Mouse (Mus musculus): Measurements from ENCODE around the gene Phf10.
"Not testable (repeated sequence)": the region's sequence is repeated elsewhere in the genome, so short reads cannot be mapped to it uniquely, and the experiment has no call there.

Gene Phf10

DNA sequence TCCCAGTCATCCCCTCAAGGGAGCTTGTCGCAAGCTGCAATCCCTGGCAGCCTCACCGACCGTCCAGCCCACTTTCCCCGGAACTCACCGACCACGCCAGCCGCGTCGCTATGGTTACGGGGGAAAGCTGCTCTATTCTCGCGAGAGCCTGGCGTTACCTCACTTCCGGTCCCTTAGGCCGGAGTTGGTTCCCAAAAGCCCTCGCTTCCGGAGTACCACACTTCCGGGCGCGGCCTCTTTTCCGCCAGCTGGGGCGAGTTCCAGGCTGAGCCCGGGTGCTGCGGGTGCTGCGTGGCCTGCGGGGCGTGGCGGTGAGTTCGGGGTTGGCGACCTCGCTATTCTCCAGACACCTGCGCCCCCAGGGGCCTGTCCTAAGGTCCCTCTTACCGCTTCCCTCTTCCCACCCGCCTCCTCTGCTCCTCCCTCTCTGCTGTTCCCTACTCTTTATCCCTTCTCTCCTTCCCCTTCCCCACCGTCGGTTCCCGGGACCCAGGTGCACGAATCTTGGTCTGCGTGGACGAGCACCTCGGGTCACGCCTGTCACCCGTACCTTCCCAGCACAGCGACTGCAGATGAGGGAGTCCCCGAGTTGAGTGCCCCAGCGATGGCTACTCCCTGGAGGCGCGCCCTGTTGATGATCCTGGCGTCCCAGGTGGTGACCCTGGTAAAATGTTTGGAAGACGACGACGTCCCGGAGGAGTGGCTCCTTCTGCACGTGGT, 17.9 kb downstream of the Phf10 start, which contains the start of the genes Wdr27 and 1600012H06Rik:
Gene Wdr27, minus strand, starts transcription at position 150 of the 720 bp plus-strand sequence.
Gene 1600012H06Rik, plus strand, starts transcription at position 176 of the 720 bp plus-strand sequence.
- peak; percentile 99 for DNase-seq (ENCODE audit: low read depth, low spot score)

GRCm38 (mm10) chr17:14942181-14942580, 18.9 kb downstream of the Phf10 start:
- DNase-seq (ENCODE audit: low read depth, low spot score): not testable (repeated sequence)

DNA sequence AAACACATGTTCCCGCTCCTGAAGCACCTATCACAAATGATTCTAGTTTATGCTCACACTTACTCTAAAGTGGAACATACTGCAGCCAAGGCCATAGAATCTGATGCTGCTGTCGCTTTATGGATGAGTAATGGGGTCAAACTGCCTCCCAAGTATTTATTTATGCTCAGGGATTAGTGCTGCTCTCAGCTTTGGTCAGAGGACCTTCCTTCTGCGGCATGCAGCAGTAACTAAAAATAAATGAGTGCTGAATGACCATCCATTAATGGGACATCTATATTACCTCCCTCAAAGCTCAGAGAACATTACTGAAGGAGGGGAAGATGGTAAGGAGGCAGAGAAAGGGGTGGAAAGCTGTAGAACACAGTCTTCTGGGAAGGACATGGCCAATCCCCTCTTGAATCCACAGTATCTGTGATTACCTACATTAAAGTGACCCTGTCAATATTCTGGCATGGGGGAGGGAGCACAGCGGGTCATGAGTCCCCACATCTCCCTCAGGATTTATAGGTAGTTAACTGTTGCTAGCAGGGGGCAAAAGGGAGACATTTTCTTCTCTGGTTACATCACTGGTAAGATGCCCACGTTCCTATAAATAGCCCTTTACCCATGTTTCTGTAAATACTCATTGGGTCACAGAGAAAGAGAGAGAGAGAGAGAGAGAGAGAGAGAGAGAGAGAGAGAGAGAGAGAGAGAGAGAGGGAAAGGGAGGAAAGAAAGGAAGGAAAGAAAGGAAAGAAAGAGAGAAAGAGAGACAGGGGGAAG, 25.1 kb downstream of the Phf10 start:
- DNase-seq (ENCODE audit: low read depth, low spot score): no peak

GRCm38 (mm10) chr17:14935280-14935679, 25.8 kb downstream of the Phf10 start:
- not testable (repeated sequence) for DNase-seq (ENCODE audit: low read depth, low spot score)

GRCm38 (mm10) chr17:14931469-14931868, 29.6 kb downstream of the Phf10 start:
- no peak for DNase-seq (ENCODE audit: low read depth, low spot score)

GRCm38 (mm10) chr17:14930697-14931096, 30.4 kb downstream of the Phf10 start:
- DNase-seq (ENCODE audit: low read depth, low spot score): no peak

- no peak for DNase-seq (ENCODE audit: low read depth, low spot score)
Measured at GRCm38 (mm10) chr17:14928631-14929030, 32.4 kb downstream of the Phf10 start.

GRCm38 (mm10) chr17:14927644-14928218, 33.3 kb downstream of the Phf10 start:
- no peak for DNase-seq (ENCODE audit: low read depth, low spot score)

GRCm38 (mm10) chr17:14921582-14921981, 39.5 kb downstream of the Phf10 start:
- DNase-seq (ENCODE audit: low read depth, low spot score): no peak

DNA sequence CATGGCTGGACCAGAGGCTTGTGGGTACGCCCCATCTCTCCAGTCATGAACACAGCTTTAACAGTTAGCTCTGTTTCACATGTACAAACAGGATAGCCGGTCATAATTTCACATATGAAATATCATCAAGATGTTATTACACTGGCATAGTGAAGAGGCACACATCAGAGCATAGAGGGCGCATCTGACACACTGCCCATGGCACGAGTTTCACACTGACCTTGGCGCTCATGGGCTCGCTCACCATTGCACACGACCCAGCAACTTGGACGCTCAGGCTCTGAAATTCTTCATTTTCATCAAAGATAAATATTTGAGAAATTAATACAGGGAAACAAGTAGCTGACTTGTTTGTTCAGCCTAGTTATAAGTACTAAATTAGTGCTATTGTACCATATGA, 43.2 kb downstream of the Phf10 start:
- DNase-seq (ENCODE audit: low read depth, low spot score): no peak

DNA sequence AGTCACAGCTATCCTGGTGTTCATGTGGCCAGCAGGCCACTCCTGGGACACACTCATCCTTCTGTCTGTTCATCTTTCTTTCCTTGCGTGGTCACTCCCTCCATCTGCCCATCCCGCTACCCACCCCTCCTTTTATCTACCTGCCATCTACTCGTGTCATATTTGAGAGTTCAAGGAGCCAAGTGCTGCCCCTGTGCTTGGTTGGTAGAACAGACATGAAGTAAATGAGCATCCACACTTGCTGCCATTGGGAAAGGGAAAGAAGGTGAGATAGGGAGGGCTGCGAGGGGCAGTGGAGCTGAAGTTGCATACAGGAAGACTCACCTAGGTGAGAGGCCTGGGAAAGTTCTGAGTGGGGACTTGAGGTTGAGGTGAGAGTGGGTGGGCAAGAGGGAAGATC, 46.7 kb downstream of the Phf10 start:
- no peak for DNase-seq (ENCODE audit: low read depth, low spot score)

DNA sequence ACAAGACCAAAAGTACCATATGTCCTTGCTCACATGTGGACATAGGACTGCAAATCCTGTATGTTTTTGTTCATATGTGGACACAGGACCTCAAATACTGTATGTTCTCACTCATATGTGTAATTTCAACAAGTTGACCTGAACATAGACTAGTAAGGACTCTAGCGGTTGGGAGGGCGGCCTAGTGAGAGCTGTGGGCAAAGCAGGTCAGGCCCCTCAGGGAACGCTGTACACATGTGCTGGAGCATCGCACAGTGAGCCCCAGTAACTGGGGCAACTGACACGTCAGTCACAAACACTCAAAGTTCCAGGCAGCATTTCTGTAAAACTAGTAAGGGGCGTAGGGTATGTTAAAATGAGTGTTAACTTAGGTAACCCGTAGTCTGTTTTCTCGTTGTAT, 48.1 kb downstream of the Phf10 start:
- DNase-seq (ENCODE audit: low read depth, low spot score): no peak

DNA sequence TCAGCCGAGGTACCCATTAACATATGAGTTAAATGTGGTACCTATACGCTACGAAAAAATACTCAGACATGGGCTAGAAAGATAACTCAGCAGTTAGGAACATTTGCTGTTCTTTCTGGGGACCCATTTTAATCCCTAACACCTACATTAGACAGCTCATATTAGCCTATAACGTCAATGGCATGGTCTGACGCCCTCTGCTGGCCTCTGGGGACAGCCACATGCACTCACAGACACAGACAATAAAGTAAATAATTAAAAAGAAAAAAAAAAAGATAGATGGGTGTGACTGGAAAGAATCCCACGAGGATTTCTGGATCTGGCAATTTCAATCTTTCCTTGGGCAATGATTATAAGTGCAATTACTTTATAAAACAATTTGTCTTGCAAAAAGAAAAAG, 48.7 kb downstream of the Phf10 start:
- no peak for DNase-seq (ENCODE audit: low read depth, low spot score)

GRCm38 (mm10) chr17:14910771-14911170, 50.3 kb downstream of the Phf10 start:
- DNase-seq (ENCODE audit: low read depth, low spot score): no peak

- DNase-seq (ENCODE audit: low read depth, low spot score): no peak
Measured at GRCm38 (mm10) chr17:14909331-14909730, 51.7 kb downstream of the Phf10 start.

DNA sequence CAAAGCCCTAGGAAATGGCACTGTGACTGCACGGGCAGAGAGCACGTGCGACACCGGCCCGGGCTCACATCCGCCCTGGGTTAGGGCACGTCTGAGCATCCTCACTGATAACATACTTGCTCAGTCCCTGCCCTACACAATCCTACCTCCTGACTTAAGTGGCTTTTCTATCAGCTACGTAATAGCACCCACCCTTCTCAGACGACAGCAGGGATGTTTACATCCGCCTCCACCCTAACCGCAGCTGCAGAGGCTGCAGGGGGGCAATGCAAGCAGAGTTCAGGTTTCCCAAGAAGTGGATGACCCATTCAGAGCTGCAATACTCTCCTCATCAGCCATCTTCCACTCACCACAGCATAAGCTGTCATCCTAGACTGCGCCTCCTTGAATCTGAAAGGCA, 53.9 kb downstream of the Phf10 start:
- DNase-seq (ENCODE audit: low read depth, low spot score): no peak

DNA sequence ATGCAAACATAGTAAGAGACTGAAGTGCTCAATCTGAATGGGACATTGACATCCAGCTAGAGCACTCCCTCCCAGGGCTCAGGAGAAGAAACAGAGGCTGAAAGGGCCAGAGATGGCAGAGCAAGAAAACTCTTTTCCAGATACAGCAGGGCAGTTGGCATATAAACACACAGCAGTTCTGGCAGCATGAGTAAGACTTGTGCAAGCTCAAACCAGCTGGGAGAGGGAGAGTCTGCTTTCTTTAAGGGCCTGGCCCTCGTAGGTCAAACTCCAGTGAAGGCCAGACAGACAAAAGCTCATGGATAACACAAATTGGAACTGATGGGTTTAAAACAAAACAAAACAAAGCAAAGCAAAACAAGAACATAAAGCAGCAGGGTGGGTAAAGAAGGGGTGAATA, 54.5 kb downstream of the Phf10 start:
- no peak for DNase-seq (ENCODE audit: low read depth, low spot score)

DNA sequence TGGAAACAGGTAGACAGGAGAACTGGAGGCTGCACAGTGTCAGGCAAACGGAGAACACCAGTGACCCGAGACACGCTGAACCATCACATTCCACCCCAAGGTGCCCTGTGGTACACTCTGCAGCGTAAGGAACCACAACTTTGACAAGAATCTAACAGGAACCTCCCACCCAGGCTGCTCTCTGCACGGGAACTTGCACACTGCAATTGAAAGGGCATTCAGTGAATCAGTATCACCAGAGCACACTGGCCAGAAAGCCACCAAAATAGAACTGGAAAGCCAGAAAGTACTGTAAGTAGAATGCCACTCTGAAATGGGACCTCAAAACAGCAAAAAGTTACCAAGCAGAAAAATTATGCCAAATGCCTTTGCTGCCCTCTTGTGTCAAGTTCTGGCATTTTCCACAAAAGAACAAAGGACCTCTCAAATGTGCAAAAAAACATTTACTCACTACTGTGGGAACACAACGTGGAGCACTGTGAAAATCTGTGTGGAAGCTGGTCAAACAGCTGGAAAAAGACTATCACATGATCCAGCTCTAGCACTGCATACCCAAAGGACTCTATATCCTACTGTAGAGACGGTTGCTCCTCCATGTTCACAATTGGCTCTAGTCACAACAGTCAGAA, 56.3 kb downstream of the Phf10 start:
- peak; percentile 49 for DNase-seq (ENCODE audit: low read depth, low spot score)

DNA sequence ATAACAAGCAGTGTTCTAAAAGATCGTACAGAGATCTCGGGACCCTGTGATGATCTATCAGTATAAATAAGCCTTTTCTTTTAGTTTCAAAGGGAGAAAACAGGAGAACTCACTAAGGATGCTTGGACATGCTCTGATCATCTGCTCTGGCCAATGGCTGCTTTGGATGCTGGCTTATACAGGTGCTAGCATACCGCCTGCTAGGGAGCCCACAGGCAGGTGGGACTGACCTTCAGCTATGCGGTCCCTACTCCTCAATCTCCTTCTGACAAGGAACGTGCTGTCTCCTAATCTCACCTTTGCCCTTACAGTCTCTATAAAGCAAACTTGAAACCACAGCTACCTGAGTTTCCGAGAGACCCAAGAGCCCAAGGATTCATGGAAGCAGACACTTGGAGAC, 56.9 kb downstream of the Phf10 start:
- no peak for DNase-seq (ENCODE audit: low read depth, low spot score)

GRCm38 (mm10) chr17:14903212-14903611, 57.9 kb downstream of the Phf10 start:
- DNase-seq (ENCODE audit: low read depth, low spot score): no peak

GRCm38 (mm10) chr17:14898972-14899371, 62.1 kb downstream of the Phf10 start:
- no peak for DNase-seq (ENCODE audit: low read depth, low spot score)

- not testable (repeated sequence) for DNase-seq (ENCODE audit: low read depth, low spot score)
Measured at GRCm38 (mm10) chr17:14895058-14895457, 66.0 kb downstream of the Phf10 start.

Data from retina, postnatal 7 days (tissue).